Mouse (Mus musculus) limb, embryonic 15.5 days (tissue): Measurements from ENCODE around the gene Pkn2. TPM values are rescaled to one million over a fixed set of nuclear protein-coding genes. Genes with fewer than 3 reads are reported as not detected.

Experiments used
- ATAC-seq: fragments of 200-750 bp; cut with Nextera tagmentation; 2 replicates; pipeline ENCODE4 v1.8.0; 2017; ENCODE audit warnings: low read depth, moderate TSS enrichment; ENCODE audit not compliant: insufficient number of reproducible peaks, low FRiP score, low TSS enrichment
- H3K27ac ChIP-seq: fragments of 300-500 bp; sonication (generic); 2 replicates; pipeline ENCODE4 v1.5.1; 2015; ENCODE audit warnings: moderate library complexity, mild to moderate bottlenecking, inconsistent platforms
- H3K27me3 ChIP-seq: fragments of 300-500 bp; sonication (generic); 2 replicates; pipeline ENCODE4 v1.6.1; 2015; ENCODE audit warnings: inconsistent platforms
- H3K36me3 ChIP-seq: fragments of 300-500 bp; sonication (generic); 2 replicates; pipeline ENCODE4 v1.6.1; 2015; ENCODE audit warnings: inconsistent platforms
- H3K4me1 ChIP-seq: fragments of 300-500 bp; sonication (generic); 2 replicates; pipeline ENCODE4 v1.6.1; 2015; ENCODE audit warnings: inconsistent platforms
- H3K4me2 ChIP-seq: fragments of 300-500 bp; sonication (generic); 2 replicates; pipeline ENCODE4 v1.6.1; 2015; ENCODE audit warnings: mild to moderate bottlenecking, inconsistent platforms
- H3K4me3 ChIP-seq: fragments of 300-500 bp; sonication (generic); 2 replicates; pipeline ENCODE4 v1.5.1; 2015; ENCODE audit warnings: mild to moderate bottlenecking, inconsistent platforms
- H3K9ac ChIP-seq: fragments of 300-500 bp; sonication (generic); 2 replicates; pipeline ENCODE4 v1.6.1; 2015; ENCODE audit warnings: inconsistent platforms
- H3K9me3 ChIP-seq: fragments of 300-500 bp; sonication (generic); 2 replicates; pipeline ENCODE4 v1.6.1; 2016; ENCODE audit warnings: inconsistent platforms
- WGBS: fragments of 180-500 bp; shearing (Covaris S2); methylation state at CpG from one replicate; pipeline ENCODE4 v1.1.7; 2015; 5-methylcytosine and 5-hydroxymethylcytosine counted together
- polyA plus RNA-seq: library from polyadenylated mRNA; unstranded; fragments of >200 nt; fragmentation: Nextera tagmentation; extraction: Ambion mirVana; gene quantifications from 2 replicates; pipeline ENCODE4 v1.2.1, GENCODE M21; 2015

Pkn2 gene
- 31.7 and 39.0 TPM in 2 replicates for polyA plus RNA-seq

DNA sequence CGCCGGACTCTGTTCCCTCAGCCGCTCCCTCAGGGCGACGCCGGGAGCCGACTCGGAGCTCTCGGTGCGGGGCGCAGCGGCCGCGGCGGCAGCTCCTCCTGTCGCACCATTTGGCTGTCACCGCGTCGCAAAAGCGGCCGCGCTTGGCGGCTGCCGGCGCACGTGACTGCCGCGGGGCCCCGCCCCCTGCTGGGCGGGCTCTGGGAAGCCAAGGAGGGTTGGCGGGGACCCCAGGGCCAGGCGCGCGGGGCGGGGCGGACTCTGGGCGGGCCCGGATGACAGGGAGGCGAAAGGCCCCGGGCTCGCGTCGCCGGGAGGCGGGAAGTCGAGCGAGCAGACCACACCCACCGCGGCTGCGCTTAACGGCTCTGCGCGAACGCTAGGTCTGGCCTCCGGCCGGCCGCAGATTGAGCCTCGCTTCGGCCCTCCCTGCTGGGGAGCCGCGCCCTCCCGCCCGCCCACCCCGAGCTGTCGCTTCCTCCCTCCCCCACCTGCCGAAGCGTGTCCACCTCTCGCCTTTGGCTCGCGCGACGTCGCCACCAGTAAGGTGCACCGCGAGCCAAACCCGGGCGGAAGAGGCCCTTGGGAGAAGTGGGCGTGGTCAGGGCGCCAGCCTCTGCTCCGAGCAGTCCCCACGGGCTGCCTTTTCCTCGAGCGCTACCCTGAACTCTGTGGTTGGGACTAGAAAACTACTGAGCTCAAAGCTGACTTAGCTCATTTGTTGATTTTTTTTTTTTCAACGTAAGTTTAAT, at the start of gene Pkn2:
Gene Pkn2, minus strand, starts transcription at position 133 of the 752 bp plus-strand sequence.
- H3K9me3 ChIP-seq: no peaks in the 10 kb centered on the region
- H3K4me2 ChIP-seq: peak within 1 kb of the TSS; percentile 55
- peak; percentile 99 for ATAC-seq
- peak within 1 kb of the TSS; percentile 100 for H3K4me3 ChIP-seq
- H3K27ac ChIP-seq: peak within 1 kb of the TSS; percentile 94
- H3K36me3 ChIP-seq: no peaks in the 10 kb centered on the region
- under 1% methylated on average over 70 of the region's 84 CpGs for WGBS
- peak within 1 kb of the TSS; percentile 98 for H3K9ac ChIP-seq
- peaks cover 5% of the 10 kb centered on the region for H3K4me1 ChIP-seq
- no peaks in the 10 kb centered on the region for H3K27me3 ChIP-seq

DNA sequence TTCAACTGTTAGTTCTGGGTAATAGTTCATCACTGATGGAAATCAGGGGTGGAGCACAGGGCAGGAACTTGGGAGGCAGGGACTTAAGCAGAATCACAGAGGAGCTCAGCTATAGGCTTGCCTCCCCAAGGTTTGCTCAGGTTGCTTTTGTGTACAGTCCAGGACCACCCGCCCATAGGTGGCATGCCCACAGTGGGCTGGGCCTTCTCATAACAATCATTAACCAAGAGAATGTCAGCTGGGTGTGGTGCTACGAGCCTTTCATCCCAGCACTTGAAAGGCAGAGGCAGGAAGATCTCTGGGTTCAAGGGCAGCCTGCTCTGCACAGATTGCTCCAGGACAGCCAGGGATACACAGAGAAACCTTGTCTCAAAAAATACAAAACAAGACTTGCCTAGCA, 48.1 kb upstream of the Pkn2 start:
- H3K9me3 ChIP-seq: no peaks in the 10 kb centered on the region
- H3K4me1 ChIP-seq: no peaks in the 10 kb centered on the region
- ATAC-seq: no peak
- no peak overlapping the region for H3K4me3 ChIP-seq
- H3K27ac ChIP-seq: no peak overlapping the region
- no peaks in the 10 kb centered on the region for H3K27me3 ChIP-seq
- H3K36me3 ChIP-seq: no peaks in the 10 kb centered on the region
- H3K9ac ChIP-seq: no peak overlapping the region
- 69% methylated on average over 2 of the region's 2 CpGs for WGBS
- no peak overlapping the region for H3K4me2 ChIP-seq

DNA sequence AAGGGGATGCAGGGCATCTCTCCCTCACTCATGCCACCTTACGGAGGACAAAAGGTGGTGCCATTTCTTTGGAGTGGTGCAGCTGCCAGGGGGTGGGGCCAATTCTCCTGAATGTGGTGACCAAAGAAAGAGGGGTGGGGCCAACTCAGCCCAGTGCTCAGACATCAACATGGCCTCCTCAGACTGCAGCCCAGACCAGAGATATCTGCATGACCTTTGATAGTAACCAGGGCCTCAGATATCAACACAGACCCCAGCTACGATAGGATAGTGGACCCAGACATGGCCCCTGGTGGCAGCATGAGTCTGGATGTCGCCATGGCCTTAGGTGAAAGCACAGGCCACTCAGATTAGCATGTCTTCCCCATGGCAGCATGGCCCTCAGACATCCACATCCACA, 45.5 kb upstream of the Pkn2 start:
- H3K4me1 ChIP-seq: no peaks in the 10 kb centered on the region
- no peak overlapping the region for H3K4me3 ChIP-seq
- 87% methylated on average over 3 of the region's 3 CpGs for WGBS
- H3K4me2 ChIP-seq: no peak overlapping the region
- ATAC-seq: no peak
- no peaks in the 10 kb centered on the region for H3K27me3 ChIP-seq
- H3K9ac ChIP-seq: no peak overlapping the region
- H3K27ac ChIP-seq: no peak overlapping the region
- no peaks in the 10 kb centered on the region for H3K36me3 ChIP-seq
- no peaks in the 10 kb centered on the region for H3K9me3 ChIP-seq

DNA sequence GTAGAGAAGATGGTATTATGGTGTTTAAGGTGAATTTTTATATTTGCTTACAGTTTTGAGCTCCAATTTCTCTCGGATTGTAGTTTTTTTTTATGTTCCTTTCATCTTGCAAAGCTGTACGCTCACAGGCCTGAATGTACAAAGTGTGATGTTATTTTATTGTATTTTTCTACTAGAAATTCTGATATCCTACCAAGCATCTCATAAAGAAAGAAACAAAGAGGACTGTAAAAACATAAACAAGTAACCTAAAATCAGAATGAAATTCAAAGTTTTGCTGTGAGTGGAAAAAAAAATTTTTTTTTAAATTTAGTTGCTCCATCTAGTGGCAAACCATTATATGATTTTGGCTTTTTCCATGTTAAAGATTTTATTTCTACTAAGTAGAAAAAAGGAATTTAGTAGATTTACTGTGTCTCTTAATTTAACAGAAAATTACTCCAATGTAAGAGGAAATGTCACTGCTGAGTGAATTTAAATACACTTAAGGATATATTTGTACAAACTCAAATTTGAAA, 43.1 kb upstream of the Pkn2 start:
- no peaks in the 10 kb centered on the region for H3K27me3 ChIP-seq
- no peaks in the 10 kb centered on the region for H3K4me1 ChIP-seq
- no peak overlapping the region for H3K4me2 ChIP-seq

DNA sequence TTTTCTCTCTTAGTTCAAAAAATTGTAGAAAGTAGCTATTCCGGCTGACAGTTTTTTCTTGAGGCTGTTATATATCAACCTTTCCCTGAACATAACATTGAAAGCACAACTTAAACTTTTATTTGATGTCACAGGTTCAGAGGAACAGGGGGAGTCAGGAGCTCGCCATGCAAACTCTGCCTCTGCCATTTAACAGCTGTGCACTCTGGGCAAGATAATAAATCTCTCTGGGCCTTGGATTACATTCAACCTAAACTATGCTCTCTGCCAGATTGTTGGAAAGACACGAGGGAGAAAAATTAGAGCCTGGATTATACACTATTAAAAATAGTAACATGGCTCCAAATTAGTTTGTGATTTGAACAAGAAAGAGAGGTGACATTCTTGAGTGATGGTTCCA, 37.3 kb upstream of the Pkn2 start:
- 33% methylated on average over 3 of the region's 3 CpGs for WGBS
- ATAC-seq: no peak
- no peak overlapping the region for H3K9ac ChIP-seq
- no peaks in the 10 kb centered on the region for H3K27me3 ChIP-seq
- no peaks in the 10 kb centered on the region for H3K4me1 ChIP-seq
- no peaks in the 10 kb centered on the region for H3K9me3 ChIP-seq
- no peaks in the 10 kb centered on the region for H3K36me3 ChIP-seq
- H3K4me3 ChIP-seq: no peak overlapping the region
- no peak overlapping the region for H3K27ac ChIP-seq
- H3K4me2 ChIP-seq: no peak overlapping the region

More for the DNA sequence above, 43.1 kb upstream of the Pkn2 start:
- whole genome bisulfite sequencing: 71% methylated on average over 2 of the region's 2 CpGs
- no peak for ATAC-seq
- Histone ChIP-seq H3K27ac (no peak overlapping the region), H3K36me3 (no peaks in the 10 kb centered on the region), H3K4me3 (no peak overlapping the region), H3K9me3 (no peaks in the 10 kb centered on the region), H3K9ac (no peak overlapping the region)

DNA sequence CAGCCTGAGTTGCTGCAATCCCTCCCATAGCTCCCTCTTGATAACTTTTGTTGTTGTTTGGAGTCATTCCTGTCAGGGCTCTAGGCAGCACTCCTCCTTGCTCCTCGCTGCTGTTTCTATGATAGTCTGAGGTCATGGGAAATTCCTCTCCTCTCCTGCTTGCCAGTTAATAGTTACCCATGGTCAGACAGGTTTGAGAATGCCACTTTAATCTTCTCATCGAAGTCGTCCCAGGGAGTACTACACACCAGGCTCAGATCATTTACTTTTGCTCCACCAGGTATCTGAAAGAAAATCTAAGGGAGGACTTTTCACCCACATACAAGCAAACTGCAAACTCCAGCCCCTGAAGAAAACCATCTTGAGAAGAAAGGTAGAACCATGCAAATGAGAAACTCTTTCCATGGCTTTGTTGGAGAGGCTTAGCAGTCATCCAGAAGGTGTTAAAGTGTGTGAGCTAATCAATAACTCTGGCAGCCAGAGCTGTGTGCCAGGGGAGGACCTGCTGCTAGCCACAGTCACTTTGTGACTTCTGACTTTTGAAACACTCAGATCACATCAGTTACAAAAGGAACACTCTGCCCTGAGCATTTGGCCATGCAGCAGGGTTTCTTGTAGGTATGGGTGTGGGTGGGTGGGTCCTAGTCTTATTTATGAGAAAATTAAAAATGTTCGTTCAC, 36.1 kb upstream of the Pkn2 start:
- no peak overlapping the region for H3K27ac ChIP-seq
- H3K4me3 ChIP-seq: no peak overlapping the region
- H3K4me2 ChIP-seq: no peak overlapping the region
- H3K4me1 ChIP-seq: no peaks in the 10 kb centered on the region
- no peaks in the 10 kb centered on the region for H3K36me3 ChIP-seq
- H3K9ac ChIP-seq: no peak overlapping the region
- ATAC-seq: no peak
- no peaks in the 10 kb centered on the region for H3K27me3 ChIP-seq
- 64% methylated on average over 4 of the region's 4 CpGs for WGBS
- H3K9me3 ChIP-seq: no peaks in the 10 kb centered on the region

DNA sequence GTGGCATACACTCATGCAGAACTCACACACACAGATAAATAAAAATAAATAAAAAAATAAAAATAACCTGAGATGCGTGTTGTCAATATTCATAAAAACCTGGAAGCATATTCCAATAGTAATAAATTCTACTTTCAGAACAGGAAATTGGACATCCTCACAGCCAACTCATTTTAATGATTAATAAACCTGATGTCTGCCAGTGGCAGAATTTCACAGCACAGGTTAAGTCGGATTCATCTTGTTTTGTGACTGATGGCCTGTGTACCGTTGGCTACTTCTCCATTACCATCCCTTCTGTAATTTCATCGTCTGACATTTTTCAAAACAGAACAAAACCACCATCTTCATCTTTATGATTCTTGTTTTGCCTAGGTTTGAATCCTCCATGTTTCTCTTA, 35.4 kb upstream of the Pkn2 start:
- H3K9me3 ChIP-seq: no peaks in the 10 kb centered on the region
- no peak overlapping the region for H3K27ac ChIP-seq
- no peaks in the 10 kb centered on the region for H3K4me1 ChIP-seq
- no peak overlapping the region for H3K4me3 ChIP-seq
- no peaks in the 10 kb centered on the region for H3K36me3 ChIP-seq
- ATAC-seq: no peak
- H3K9ac ChIP-seq: no peak overlapping the region
- WGBS: 82% methylated on average over 4 of the region's 4 CpGs
- H3K27me3 ChIP-seq: no peaks in the 10 kb centered on the region
- no peak overlapping the region for H3K4me2 ChIP-seq

DNA sequence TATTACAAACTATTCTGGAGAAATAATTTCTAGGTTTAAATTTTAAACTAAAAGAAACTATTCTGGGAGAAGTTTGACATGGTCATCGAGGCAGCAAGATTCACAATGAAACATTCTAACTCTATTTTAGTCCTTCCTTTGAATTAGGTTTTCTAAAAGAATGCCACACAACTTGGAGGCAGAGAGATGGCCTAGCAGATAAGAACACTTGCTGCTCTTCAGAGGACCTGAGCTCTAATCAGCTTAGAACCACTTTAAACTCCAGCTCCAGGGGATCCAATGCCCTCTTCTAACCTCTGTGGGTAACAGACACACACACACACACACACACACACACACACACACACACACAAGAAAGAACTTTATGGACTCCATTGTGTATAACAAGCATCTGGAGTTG, 31.5 kb upstream of the Pkn2 start:
- ATAC-seq: no peak
- Histone ChIP-seq H3K4me2 (no peak overlapping the region), H3K4me1 (no peaks in the 10 kb centered on the region), H3K27ac (no peak overlapping the region), H3K9ac (no peak overlapping the region), H3K4me3 (no peak overlapping the region), H3K9me3 (no peaks in the 10 kb centered on the region), H3K27me3 (no peaks in the 10 kb centered on the region), H3K36me3 (no peaks in the 10 kb centered on the region)
- 89% methylated on average over 1 of the region's 1 CpGs for WGBS

DNA sequence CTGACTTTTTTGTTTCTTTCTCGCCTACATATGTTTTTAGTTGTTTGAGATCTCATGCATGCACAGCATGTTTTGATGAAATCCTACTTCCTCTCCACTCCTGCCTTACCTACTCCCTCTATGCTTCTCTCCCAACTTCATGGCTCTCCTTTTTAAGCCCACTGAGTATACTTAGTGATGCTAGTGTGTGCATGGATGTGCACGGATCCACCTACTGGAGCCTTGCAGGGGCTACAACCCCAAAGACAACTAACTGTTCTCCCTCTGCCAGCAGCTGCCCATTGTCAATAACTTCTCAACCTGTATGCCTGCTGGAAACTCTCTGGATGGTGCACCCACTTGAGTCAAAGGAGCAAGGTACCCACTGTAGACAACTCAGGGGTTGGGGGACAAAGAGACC, 17.9 kb upstream of the Pkn2 start:
- H3K27ac ChIP-seq: no peak overlapping the region
- no peaks in the 10 kb centered on the region for H3K9me3 ChIP-seq
- no peak for ATAC-seq
- H3K36me3 ChIP-seq: no peaks in the 10 kb centered on the region
- H3K4me3 ChIP-seq: no peak overlapping the region
- no peaks in the 10 kb centered on the region for H3K27me3 ChIP-seq
- no peak overlapping the region for H3K4me2 ChIP-seq
- no peak overlapping the region for H3K9ac ChIP-seq
- 83% methylated on average over 2 of the region's 2 CpGs for WGBS
- no peaks in the 10 kb centered on the region for H3K4me1 ChIP-seq

DNA sequence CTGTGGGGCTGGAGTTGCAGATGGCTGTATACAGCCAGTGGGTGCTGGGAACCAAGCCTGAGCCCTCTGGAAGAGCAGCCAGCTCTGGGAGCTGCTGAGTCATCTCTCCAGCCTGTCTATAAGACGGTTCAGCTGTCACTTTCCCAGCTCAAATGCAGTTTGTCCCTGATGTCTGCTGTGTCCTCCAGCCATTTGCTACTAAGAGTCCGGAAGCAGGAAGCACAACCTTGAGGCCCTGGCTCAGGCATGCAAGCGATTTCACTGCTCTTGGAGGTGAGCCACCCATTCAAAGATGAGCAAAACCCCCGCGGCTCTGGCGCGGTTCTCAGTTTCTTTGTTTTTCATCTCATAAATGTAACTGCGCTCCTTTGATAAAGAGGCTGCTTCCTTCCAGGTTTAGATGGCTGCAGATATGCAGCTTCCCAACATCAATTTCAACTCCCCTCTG, 17.2 kb upstream of the Pkn2 start:
- H3K9ac ChIP-seq: no peak overlapping the region
- H3K27me3 ChIP-seq: no peaks in the 10 kb centered on the region
- no peak overlapping the region for H3K27ac ChIP-seq
- H3K4me1 ChIP-seq: no peaks in the 10 kb centered on the region
- H3K4me2 ChIP-seq: no peak overlapping the region
- no peak for ATAC-seq
- WGBS: 81% methylated on average over 8 of the region's 8 CpGs
- H3K36me3 ChIP-seq: no peaks in the 10 kb centered on the region
- H3K4me3 ChIP-seq: no peak overlapping the region
- no peaks in the 10 kb centered on the region for H3K9me3 ChIP-seq

DNA sequence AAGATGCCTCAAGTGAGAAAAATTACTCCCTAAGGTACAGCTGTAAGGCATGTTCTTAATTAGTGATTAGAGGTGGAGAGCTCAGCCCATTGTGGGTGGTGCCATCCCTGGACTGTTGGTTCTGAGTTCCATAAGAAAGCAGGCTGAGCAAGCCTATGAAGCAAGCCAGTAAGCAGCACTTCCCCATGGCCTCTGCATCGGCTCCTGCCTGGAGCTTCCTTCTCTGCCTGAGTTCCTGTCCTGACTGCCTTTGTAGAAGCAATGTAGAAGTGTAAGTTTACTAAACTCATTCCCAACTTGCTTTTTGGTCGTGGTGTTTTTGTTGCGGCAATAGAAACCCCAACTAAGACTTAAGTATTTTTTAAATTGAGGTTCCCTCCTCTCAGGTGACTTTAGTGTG, 8.6 kb upstream of the Pkn2 start:
- H3K9ac ChIP-seq: no peak overlapping the region
- no peak overlapping the region for H3K27ac ChIP-seq
- no peak overlapping the region for H3K4me3 ChIP-seq
- 86% methylated on average over 3 of the region's 3 CpGs for WGBS
- H3K9me3 ChIP-seq: no peaks in the 10 kb centered on the region
- no peaks in the 10 kb centered on the region for H3K36me3 ChIP-seq
- no peak for ATAC-seq
- H3K4me2 ChIP-seq: no peak overlapping the region
- H3K27me3 ChIP-seq: no peaks in the 10 kb centered on the region
- no peaks in the 10 kb centered on the region for H3K4me1 ChIP-seq

DNA sequence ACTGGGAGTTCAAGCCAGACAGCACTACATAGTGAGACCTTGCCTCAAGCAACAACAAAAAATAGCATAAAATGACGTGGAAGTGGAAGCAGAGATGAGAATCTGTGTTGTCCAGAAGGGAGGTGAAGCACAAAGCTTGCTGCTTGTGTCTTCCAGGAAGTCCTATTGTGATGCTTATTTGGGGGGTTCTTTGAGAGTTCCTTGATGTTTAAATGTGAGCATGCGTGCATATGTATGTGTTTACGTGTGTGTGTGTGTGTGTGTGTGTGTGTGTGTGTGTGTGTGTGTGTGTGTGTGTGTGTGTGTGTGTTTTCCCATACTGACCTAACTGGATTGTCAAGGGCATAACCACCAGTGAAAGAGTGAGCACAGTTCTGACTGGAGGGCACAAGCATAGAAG, 5.2 kb upstream of the Pkn2 start:
- Histone ChIP-seq H3K9ac (no peak overlapping the region), H3K4me3 (no peak overlapping the region), H3K4me1 (peaks cover 5% of the 10 kb centered on the region), H3K9me3 (no peaks in the 10 kb centered on the region), H3K36me3 (no peaks in the 10 kb centered on the region), H3K27ac (no peak overlapping the region), H3K27me3 (no peaks in the 10 kb centered on the region), H3K4me2 (no peak overlapping the region)
- ATAC-seq: no peak
- 70% methylated on average over 3 of the region's 3 CpGs for WGBS
